Mouse (Mus musculus): ENCODE measurements around the gene Mertk.

GRCm38 (mm10) chr2:128737796-128738195 is 39.0 kb downstream of the Mertk start:
- TF ChIP-seq POLR2A (IDR thresholded peaks at IDR 0.05; ENCODE audit: low read depth, low read length) (no peak), CTCF (IDR thresholded peaks at IDR 0.05; ENCODE audit: extremely low read depth, insufficient read depth, insufficient read length, insufficient replicate concordance) (no peak)

Measured in spleen, adult 2 months (tissue).